Mouse (Mus musculus) ES-E14 (cell line): ENCODE data around the gene Cope.

Source experiments
- CHD2 ChIP-seq: IDR thresholded peaks from 2 replicates; pipeline ENCODE4 v1.6.1; 2014; ENCODE audit warnings: mild to moderate bottlenecking, low read depth, low read length, inconsistent platforms
- ZC3H11A ChIP-seq: IDR thresholded peaks from 2 replicates; pipeline ENCODE4 v1.6.1; 2012; ENCODE audit warnings: low read depth, mild to moderate bottlenecking, inconsistent platforms, low read length, borderline replicate concordance
- ZNF384 ChIP-seq: IDR thresholded peaks from 2 replicates; pipeline ENCODE4 v1.6.1; 2012; ENCODE audit warnings: low read depth, low read length, inconsistent platforms

DNA sequence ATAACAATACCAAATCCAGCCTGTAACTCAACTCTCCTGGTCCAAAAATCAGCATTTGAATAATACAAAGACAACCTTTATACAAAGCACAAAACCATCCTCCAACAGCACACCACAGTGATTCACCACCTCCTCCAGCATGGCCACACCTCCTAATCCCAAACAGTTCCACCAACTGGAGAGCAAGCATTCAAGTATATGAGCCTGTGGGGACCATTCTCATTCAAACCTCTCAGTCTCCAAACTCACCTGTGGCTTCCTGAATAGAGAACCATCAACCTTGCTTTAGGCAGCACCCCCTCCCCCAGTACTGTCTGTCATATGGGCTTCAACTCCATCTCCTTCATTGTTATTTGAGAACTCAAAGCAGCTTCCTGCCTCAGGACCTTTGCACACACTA lies 28.0 kb upstream of the Cope start:
- TF ChIP-seq ZNF384 (no peak), CHD2 (no peak), ZC3H11A (no peak)
